Mouse (Mus musculus): ENCODE measurements around the gene Bzw2.
A peak's percentile ranks its signal among the peaks of the same experiment; 100 is the strongest.

The Bzw2 gene

DNA sequence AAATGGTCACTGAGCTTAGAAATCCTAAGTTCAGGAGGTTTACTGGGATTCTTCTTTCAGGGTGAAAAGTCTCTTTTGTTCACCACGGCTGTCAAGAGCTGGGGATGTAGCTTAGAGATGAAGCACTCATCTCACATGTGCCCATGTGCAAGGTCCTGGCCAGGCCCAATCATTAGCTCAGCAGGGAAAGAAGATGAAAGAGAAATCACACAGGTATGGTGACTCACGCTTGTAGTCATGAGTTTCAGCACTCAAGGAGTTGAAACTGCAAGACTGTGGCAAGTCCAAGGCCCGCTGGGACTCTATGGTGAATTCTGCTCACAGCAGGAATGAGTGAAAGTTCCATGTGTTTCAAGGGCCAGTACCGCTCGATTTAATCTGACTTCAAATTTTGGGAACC, 23.8 kb downstream of the Bzw2 start:
- DNase-seq = no peak

DNA sequence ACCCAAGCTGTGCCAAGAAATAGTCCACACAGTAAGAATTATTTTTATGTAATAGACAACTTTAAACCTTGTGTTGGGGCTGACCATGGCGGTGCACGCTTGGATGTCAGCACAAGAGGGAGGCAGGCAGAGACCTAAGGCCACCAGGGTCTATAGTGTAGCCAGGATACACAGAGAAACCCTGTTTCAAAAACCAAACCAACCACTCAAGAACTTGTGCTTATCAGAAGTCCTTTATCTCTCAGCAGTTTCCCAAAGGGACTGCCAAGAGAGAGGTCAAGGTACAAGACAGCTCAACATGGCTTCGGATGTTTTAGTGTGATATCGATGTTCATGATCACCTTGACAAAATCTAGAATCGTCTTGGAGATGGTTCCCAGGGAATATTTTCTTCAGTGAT, 24.3 kb downstream of the Bzw2 start:
- no peak for DNase-seq

DNA sequence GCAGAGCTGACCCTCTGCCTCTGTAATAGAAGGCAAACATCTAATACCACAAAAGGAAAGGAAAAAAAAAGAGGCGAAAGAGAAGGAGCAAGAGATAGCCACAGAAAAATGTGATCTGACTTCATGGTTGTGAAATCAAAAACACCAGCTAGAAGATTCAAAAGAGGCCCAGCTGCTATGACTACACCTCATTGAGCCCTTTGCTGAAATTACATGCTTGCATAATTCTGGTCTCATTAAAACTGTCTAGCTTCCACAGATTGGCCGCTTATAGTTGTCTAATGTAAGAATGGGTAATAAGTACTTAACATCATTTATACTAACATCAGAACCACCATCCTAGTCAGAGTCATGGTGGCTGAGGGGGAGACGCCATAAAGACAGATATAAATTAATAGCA, 25.2 kb downstream of the Bzw2 start:
- no peak for DNase-seq

DNA sequence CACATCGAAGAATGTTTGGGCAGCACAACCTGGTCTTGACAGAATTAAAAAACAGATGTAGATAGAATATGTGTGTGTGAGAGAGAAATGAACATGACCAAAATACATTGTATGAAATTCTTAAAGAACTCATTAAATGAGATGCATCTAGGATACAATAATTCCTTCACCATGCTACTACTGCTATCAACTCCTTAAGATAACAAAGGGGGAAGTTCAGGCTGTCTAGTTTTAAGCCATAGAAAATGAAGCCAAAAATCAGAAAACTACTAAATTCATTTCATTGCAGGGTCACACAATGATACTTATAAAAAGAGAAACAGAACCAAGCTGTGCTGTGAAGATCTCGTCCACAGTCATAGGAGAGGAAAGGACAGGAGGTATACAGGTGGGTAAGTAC, 25.6 kb downstream of the Bzw2 start:
- DNase-seq = no peak

DNA sequence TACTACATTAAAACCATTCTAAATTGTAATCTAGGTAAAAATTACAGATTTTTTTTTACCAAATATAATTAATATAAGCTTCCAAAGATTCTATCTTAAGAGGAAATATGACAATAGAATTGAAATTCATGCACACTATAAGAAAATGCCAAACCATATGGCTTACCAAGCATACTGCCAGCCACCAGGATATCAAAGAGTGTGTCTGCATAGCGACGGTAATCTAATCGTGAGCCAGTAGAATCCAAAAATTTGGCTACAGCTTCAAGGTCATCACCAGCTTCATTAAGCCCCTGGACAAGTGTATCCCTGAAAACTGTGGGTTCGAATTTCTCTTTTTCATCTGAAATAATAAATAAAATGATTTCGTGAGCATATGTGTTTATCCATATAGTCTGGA, 28.1 kb downstream of the Bzw2 start:
- no peak for DNase-seq

DNA sequence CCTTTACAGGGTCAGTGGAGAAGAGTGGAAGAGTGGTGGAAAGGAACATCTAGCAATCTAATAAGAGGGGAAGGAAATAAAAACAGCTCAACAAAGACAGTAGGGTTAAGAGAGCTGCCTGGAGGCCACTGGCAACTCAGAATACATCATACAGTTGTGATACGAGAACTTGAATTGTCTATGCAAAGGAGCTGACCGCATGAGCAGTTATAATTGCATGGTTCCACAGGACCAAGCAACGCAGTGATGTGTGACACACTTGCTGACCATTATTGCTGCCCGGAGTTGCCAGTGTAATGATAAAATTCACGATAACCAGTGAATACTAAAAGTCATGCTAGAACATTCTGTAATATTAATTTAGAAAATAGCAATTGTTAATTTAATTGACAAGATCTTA, 31.8 kb downstream of the Bzw2 start:
- no peak for DNase-seq

DNA sequence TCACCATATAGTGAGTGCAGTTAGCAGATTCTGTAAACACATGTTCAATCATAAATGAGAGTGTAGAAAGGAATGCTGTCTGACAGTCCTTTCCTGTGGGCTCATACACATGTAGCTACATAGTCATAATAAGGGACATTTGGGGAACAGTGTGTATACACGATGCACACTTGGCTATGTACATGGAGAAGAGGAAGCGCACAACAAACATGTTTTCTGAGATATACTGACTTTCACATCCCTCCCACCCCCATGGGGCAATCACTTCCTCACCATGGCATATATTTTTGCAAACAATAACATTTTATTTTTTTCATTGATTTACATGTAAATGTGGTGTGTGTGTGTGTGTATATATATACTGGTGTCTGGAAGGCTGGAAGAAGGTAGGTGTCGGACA, 38.6 kb downstream of the Bzw2 start:
- no peak for DNase-seq

DNA sequence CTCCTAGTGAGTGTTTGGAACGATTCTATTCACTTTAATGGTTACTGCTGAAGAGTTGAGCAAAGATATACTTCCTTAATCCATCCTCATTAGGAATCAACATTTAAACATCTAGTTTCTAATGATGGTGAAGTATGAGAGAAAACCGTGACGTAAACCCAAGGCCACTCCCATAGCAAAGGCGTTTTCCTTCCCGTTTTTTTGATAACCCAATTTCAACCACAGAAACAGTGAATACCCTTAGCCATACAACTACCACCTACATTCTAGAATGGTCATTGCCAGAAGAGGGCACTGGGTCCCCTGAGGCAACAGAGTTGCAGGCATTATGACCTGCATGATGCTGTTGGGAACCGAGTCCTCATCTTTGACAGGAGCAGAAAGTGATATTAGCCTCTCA, 40.7 kb downstream of the Bzw2 start:
- DNase-seq = no peak

DNA sequence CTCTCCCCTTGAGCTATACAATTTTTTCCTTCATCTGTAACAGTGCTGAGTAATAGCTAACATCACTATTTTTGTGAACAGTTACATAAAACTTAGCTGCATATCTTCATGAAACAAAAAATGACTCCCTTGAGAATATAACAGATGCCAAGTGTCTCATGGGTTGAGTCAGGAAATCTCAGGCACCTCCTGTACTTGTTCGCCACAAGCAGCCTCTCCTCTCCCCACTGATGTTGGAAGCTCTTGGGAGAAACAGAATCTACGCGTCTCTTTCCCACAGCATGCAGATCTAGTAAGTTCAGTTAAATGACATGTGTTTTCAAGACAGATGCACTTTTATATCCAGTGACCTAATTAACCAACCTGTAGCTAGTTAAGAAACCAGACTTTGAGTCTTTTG, 45.8 kb downstream of the Bzw2 start:
- DNase-seq = peak; percentile 57

DNA sequence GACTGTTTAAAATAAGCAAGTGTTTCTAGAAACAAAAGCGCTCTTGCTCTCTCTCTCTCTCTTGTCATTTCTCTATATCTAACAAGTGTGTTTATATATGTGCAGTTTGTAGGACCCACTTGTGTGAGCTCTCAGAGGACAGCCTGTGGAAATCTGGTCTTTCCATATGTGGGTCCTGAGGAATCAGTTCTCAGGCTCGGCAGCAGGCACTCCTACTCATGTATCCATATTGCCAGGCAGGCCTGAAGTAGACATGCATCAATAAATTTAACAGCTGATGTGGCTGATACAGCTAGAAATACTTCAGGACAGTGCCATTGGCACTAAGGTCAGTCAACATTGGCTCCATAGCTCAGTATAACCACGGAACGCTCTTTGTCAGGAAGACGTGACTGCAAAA, 46.8 kb downstream of the Bzw2 start:
- no peak for DNase-seq

DNA sequence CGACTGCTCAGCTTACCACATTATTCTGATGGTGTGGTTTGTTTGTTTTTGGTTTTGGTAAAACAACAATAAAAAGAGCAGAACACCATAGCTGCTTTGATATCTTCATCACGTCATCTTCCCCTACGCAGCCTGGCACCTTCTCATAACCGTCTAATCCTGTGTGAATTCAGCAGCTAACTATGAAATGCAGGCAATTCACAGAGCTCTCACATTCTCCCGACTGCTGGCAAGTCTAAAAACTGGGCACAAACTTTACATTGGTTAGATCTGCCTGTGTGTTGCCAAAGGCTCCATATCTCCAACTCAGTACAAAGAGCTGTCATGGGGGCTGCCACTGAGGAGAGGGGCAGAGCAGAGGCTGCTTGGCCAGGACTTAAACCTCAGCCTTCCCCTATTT, 47.4 kb downstream of the Bzw2 start:
- DNase-seq = no peak

DNA sequence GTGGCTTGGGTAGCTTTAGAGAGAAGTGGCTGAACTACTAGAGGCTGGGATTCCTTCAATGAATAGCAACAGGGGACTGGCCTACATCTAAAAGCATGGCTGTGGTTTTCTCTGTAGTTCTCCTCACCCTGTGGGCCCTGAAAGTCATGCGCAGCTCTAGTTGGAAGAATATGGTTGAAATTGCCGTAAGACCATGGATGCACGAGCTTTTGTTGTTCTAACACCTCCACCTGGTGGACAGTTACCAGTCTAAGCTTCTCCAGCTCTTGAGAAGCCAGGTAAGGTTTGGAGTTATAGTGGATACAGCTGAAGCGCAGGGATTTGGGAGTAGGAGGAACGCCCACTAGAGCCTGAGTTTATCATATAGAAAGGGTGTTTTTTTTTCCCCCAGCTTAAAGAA, 49.4 kb downstream of the Bzw2 start:
- DNase-seq = no peak

DNA sequence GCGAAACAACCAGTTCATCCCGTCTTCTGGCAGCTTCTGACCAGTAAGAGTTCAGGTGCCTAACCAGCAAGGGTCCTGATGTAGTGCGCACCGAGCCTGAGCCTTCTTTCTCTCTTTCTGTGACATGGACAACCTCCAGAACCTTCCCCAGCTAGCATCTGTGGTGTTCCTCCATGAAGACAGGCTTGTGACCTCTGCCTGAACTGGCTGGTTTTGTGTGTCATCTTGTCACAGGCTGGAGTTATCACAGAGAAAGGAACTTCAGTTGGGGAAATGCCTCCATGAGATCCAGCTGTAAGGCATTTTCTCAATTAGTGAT, 54.3 kb downstream of the Bzw2 start:
- DNase-seq = no peak

DNA sequence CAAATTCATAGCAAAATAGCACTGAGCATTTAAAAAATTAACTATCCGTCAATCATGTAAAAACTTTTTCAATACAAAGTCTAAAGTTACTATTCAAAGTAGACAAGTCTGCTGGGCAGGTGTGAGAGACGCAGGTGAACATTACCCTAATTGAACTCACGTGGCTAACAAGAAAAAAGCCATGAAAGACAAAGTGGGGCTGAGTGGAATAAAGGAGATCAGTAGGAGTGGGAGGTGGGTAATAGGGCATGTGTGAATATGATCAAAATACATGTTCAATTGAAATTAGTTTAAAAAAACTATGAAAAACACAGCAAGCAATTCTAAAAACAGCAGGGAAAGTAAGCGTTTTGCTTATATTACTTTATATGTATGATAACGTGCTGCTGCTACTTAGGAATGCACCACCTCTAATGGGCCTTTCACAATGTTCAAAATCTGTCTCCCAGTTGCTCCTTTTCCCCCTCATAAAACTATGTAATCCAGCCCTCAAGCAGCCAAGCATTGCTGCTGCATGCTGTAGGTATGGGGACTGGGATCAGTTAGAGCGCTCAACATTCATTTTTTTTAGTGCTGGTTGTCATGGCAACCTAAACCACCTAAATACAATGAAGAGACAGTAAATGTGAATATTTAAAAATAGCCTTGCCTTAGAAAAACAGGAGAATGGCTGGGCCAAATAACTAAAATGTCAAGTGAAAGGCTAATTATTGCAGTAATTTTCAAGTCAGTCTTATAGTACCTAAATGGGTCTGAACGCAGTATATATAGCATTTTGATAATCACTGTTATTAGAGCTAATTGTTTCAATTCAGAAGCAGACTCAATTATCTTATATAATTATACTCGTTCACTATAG, 54.9 kb downstream of the Bzw2 start:
- DNase-seq = peak; percentile 59

DNA sequence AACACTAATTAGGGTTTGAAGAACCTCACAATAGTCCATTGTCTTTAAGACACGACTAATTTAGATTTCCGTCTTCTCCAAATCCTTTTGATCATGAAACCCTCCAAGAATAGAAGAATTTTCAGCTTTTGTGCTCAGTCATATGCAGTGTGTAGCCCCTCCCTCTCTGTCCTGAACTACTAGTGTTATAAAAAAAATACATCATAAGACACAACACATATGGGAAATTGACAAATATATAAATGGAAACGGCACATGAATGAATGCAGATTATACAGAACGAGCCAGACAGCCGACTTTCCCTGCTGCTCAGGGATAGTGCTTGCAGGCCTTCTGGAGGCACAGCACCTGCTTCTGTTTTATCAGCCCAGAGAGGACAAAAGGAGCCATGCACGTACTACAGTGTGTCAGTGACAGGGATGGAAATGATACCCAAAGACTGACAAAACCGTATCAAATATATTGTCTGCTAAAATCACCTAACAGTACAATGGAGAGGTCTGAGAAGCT, 62.5 kb downstream of the Bzw2 start:
- DNase-seq = no peak

DNA sequence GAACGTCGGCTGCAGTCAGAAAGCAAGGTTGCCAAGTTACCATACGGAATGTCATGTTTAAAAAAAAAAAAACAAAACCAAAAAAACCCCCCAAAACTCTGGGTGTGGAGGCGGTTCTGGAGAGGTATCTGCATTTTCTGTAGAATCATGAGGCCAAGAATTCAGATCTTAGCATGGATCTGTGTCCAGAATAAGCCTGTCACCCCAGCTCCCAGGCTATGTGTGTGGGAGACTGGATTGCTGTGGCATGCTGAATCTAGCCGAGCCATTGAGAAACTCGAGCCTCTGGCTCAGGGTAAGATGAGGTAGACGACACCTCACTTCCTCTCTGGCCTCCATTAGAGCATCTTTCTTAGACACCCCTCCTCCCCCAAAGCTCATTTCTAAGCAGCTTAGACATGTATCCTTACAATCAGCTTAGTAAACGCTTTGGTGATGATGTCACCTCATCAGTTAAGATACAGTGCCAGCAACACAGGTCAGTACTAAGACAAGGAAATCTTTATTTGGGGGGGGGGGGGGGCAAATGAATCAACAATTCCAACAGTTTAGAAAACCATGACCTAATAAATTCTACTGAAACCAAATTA, 64.7 kb downstream of the Bzw2 start:
- peak; percentile 64 for DNase-seq

DNA sequence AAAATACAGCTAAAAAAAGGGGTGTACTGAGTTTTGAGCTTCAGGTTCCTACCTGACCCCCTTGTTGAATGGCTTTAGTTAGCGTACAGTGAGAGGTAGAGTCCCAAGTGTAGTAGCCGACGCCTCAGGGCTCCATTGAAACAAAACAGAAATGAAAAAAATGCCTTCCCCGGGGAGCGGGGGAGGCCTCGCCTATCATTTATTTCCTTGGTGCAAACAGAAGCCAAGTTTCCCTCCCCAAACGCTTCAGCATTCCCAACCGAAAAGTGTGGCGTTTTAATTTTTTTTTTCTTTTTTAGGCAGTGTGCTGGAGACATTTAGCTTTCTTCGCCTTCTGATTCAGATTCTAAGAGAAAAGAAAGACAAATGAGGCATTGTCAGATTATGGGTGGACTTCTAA, 65.9 kb downstream of the Bzw2 start:
- DNase-seq = peak; percentile 54

DNA sequence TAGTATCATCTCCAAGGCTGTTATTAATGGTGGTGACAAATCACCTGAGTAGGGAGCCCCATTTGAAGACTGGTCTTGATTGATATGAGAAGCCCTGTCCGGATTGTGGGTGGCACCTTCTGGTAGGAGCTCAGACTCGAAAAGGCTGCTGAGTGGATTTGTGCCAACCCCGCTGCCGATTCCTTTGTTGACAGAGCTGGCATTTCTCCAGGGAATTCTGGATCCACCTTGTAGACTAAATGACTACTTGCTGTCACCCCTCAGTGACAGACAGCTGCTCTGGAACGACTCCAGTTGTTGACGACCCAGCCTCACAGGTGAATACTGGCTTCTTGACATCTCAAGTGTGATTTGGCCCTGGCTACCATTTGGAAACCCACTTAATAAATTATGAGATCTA, 68.7 kb downstream of the Bzw2 start:
- no peak for DNase-seq

DNA sequence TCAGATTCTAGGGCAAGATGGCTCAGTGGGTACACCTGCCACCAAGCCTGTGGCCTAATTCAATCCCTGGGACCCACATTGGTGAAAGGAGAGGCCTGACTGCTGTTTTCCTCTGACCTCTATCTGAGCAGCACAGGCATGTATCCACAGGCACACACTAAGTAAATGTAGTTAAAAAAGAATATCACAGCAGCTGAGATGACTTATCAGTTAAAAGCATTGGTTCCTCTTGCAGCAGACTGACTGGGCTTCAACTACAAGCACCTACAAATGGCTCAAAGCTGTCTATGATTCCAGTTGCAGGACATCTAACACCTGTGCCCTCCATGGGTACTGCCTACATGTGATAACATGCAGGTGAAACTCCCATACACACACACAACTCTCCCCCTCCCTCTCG, 69.1 kb downstream of the Bzw2 start:
- no peak for DNase-seq

DNA sequence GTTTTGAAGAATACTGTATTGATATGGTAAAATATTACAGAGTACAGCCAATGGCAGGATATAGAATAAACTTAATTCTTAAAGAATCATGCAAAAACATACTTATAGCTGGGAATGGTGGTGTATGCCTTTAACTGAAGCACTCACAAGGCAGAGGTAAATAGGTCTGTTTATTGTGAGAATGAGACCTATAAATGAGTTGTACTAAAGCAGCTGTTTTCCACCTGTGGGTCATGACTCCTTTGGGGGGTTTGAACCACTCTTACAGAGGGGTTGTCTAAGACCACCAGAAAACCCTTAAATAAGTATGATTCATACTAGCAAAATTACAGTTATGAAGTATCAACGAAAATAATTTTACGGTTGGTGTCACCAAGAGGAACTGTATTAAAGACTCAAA, 72.5 kb downstream of the Bzw2 start:
- no peak for DNase-seq

DNA sequence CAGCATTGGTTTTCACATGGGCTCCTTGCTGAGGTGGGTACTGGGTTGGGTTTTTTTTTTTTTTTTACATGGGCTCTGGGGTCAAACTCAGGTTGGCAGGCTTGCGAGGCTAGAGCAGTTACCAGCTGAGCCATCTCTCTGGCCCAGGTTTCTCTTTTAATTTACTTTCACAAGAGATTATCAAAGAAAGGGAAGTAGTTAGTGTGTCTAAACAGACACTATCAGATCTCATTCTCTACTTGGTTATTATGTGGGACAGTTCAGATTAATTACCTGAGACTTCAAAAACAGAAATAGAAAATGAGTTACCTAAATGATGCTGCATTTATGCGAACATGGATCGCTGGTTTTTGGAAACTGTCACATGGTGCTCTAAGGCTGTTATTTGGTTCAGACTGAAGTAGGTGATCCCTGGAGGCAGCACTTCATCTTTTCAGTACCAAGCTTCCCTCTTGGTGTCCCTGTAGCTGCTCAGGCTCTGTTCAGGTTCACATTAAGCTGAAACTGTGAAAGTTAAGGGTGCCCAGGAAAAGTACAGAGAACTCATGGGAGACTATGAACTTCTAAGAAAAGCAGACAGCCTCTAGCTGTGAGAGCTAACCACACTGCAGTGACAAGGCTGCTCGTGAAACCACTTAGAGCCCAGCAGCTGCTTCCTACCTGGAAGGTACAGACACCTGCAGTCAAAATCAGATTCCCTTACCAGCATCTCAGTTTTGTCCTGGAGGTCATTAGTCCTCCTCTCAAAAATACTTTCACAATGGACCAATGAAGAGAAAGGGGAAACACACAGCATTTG, 79.6 kb downstream of the Bzw2 start:
- no peak for DNase-seq

DNA sequence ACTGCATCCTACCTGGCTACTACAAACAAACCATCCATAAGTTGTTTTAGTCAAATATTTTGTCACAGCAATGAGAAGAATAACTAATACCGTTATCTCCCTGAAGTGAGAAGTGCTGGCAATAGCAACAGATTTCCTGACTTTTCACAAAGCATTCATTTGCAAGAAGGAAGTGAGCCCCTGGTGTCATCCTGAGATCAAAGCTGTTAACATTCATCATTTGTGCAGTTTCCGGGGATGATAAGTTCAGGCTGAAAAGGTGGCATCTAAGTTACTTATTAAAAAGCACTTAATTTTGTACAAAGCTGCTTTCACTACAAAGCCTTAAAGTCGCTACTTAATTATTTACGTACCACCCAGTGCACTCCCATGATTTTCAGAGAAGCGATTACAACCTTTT, 85.0 kb downstream of the Bzw2 start:
- no peak for DNase-seq

DNA sequence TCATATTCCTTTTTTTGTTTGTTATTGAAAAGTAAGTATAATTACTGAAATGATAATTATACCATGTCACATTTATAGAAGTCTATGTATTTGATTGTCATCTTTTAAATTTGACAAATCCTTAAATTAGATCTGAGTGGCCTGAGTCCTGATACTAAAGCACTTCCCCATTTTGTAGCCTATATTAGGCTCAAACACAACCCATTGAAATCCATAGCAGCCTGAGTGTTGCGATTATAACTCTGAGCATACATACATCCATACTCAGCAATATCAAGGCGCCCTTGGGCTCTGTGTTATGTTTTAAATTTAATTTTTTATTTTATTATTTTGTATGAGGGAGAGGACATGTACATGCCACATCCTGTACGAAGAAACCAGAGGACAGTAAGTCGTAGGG, 87.6 kb downstream of the Bzw2 start:
- DNase-seq = no peak

DNA sequence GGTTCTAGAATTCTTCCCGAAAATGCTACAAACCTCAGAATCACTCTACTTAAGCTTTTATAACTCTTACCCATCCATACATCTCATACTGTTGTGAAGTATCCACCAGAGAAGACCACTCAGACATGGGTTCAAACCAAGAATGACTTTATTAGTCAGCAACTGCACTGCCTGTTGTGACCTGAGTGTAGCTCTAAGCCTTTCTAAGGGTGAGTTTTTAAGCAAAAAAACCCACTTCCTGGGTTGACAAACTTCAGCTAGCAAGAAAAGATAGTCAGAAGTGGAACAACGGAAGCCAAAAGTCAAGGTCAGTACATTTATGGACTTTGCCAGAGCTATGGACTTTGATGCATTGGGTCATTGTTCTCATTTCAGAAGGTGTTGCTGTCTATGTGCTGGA, 90.3 kb downstream of the Bzw2 start:
- DNase-seq = no peak

All from right cerebral cortex, adult 18-20 months (tissue).